Mouse (Mus musculus): ENCODE measurements at regions not wholly inside any gene's neighbourhood (a gene's known extent, or its start where the extent isn't known, plus 50 kb on each side); places are given as distances from the start of the nearest gene placed in this dataset.

- no peak for TF ChIP-seq POLR2A (IDR thresholded peaks at IDR 0.05; ENCODE audit: borderline replicate concordance, control insufficient read depth, low read depth, low read length)
- TF ChIP-seq CTCF (IDR thresholded peaks at IDR 0.05; ENCODE audit: control insufficient read depth, insufficient read depth, low read length) = no peak
Measured at GRCm38 (mm10) chr5:148789823-148790222, 139.3 kb downstream of the Katnal1 start.
